Mouse (Mus musculus) gastrocnemius, adult 8-10 months (tissue): Measurements from ENCODE around the gene Ifitm1. TPM values are rescaled to one million over a fixed set of nuclear protein-coding genes. Genes with fewer than 3 reads are reported as not detected.
"Not testable (repeated sequence)": the region's sequence is repeated elsewhere in the genome, so short reads cannot be mapped to it uniquely, and the experiment has no call there.

Experiments used
- DNase-seq, 2 experiments: peaks; one replicate each; pipeline ENCODE4 v3.0.0; 2022; ENCODE audit warnings: low spot score in 2 of 2
- total RNA-seq, 4 experiments: library from RNA; stranded (reverse); gene quantifications; 2 replicates each; pipeline ENCODE4 v1.2.4; 2022

Gene Ifitm1
- total RNA-seq, 4 experiments from 2014 or later, result 0.34 to 0.99 (median 0.77) TPM

DNA sequence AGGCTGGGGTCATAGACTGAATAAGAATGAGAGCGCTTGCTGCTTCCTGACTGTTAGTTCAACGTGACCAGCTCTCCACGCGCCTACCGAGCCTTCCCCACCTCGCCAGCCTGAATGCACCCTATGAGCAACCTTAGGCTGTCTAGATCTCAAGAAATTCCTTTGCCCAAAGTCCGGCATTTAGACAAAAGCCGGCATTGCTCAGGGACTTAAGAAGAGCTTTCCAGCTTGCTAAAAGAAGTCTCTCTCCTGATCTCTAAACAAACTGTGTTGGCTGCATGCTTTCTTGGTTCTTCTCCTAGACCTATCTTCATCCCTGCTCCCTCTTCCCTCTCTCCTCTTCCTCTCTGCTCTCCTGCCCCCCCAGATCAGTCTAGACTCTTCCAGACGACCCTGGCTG lies 7.9 kb downstream of the Ifitm1 start:
- DNase-seq, result no peak

DNA sequence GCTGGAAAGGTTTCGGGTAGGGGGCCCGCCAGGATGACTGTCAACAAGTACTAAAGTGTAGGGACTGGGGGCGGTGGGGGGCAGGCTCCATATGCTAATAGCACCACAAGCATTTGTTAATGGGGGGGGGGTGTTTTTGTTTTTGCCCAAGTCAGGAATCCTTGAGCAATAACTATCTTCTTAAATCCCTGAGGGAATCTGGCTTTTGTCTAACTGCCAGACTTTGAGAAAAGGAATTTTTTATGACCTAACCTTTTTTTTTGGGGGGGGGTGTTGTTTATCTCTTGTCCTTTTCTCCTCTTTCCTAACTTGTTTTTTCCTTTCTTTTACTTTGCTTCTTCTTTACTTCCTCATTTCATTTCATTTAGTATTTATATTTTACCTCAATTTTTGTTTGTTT lies 8.4 kb downstream of the Ifitm1 start:
- DNase-seq, result no peak

DNA sequence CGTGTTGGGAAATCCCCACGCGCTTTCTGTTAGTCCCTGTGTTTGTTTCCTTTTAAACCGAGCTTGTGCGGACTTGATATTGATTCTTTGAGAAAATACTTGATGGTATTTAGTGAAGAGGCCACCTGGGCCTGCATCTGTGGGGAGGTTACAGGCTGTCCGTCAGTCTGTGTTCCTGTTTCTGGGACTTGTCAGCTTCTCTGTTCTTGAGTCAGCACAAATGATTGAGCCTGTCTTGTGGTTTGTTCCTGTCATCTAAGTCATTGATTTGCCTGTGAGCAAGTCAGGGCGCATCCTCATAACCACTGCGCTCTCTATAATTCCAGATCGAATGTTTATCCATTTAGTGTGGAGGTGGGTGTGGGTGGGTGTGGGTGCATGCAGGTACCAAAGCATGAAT lies 9.7 kb downstream of the Ifitm1 start:
- DNase-seq, result not testable (repeated sequence)

DNA sequence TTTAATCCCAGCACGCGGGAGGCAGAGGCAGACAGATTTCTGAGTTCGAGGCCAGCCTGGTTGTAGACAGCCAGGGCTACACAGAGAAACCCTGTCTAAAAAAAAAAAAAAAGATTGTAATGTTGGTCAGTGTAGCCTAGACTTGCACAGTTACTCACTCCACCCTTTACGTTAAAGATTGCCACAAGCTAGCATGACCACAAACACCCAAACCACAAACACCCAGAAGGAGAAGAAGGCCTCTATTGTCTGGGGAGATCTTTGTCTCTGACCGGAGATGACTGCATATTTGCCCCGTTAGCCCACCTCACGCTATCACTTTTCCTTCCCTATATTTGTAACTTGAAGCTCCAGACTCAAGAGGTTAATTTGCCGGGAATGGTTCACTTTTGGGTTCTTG lies 14.7 kb downstream of the Ifitm1 start:
- no peak for DNase-seq

DNA sequence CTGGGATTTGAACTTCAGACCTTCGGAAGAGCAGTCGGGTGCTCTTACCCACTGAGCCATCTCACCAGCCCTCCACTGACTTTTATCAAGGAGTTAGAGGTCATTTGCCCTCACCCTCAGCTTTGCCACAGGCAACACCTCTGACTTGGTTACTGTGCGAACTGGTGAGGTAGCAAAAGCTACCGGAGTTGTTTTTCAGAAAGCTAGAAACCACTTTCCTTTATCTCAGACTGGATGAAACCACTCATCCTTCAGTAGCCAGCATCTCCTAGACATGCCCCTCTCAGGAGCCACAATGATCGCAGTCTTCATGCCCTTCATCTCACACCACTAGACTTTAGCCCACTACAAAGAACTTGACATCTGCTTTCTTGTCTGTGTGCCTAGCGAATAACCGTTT lies 15.9 kb downstream of the Ifitm1 start:
- no peak for DNase-seq

DNA sequence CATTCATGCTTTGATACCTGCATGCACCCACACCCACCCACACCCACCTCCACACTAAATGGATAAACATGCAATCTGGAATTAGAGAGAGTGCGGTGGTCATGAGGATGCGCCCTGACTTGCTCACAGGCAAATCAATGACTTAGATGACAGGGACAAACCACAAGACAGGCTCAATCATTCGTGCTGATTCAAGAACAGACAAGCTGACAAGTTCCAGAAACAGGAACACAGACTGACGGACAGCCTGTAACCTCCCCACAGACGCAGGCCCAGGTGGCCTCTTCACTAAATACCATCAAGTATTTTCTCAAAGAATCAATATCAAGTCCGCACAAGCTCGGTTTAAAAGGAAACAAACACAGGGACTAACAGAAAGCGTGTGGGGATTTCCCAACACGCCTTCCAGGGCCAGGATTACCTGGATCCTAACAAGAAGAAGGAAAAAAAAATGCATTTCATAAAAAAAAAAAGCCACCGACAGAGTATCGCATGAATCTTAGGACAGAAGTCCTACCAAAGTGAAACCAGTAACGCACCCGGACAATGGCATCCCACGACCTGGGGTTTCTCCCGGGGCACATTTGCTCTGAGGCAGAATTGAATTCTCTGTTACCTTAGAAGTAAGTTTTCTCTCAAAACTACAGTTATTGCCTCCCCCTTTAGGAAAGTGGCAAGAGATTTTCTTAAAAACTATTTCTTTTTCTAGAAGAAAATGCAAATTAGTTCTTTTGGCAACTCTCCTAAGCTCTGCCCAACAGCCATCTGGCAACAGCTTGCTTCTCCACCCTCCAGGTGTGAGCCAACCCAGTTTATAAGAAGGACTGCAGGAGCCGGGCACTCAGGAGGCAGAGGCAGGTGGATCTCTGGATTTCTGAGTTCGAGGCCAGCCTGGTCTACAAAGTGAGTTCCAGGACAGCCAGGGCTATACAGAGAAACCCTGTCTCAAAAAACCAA lies 20.4 kb downstream of the Ifitm1 start:
- no peak for DNase-seq

DNA sequence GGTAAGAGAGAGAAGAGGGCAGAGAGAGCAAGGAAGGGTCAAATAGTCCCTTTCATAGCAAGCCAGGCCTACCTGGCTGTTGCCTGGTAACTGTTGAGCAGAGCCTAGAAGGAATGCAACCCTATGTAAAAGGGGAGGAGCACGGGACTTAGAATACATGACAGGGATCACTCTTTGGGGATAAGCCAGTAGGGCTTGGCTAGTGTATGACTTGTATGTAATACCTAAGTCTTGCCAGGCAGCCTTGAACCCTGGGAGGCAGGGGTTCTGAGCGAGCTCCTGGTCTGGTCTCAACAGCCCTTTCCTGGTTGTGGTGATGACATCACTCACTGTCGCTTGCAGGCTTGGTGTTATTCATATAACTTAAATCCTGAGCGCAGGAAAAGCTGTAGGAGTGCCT lies 22.0 kb downstream of the Ifitm1 start:
- no peak for DNase-seq

DNA sequence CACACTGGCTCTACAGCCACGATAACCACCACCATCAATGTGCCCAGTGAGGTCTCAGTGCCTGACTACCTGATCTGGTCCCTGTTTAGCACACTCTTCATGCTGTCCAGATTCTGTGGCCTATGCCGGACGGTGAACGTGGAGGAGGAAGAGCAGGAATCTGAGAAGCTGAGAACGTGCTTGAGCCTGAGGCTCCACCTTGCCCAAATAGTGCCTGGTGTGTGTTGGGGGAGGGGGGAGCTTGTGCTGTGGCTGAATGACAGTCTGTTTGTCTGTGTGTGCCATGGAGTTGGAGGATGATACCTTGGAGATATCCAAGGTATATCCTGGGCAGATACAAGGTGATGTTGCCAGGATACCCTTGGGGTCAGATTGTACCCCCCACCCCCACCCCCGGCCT lies 23.2 kb downstream of the Ifitm1 start:
- no peak for DNase-seq

DNA sequence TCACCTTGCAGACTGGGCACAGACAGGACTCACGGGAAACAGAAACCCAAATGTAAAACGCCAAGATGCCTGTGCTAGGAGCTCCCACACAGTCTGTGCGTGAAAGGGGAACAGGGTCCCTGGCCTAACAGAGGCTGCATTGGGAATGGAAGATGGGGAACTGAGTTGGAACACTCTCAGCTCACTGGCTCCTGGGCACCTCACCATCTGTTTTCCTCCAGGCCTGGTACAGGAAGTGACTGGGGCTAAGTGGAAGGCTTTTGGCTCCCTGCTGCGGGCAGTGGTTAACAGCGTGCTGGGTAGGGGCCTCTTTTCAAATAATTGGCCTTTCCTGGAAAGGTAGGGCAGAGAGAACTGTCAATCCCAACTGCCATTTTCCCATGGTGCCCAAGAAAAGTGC lies 23.6 kb downstream of the Ifitm1 start:
- DNase-seq, result no peak

DNA sequence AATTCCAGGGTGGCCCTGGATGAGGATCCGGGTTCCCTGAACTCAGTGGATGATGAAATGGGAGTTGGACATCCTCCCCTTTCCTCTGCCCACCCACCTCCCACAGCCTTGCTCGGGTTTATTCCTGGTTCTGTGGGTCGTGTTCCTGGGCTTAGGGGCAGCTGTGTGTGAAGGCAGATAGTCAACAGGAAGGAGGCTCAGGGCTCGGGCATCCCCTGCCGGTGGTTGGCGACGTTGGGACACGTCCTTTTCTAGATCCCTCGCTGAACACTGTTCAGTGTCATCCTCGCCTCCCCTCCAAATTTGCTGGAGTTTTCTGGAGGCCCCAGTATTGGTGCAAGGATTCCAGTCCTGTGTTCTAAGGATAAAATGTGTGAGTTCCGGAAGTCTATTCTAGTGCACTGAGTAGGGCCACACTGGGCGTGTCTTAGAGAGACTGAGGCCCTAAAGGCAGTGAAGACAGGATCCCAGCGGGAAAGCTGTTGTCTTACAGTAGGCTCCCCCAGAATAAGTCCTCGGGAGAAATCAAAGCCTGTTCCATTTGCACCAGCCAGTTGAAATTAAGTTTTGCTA lies 24.2 kb downstream of the Ifitm1 start:
- DNase-seq, result no peak

DNA sequence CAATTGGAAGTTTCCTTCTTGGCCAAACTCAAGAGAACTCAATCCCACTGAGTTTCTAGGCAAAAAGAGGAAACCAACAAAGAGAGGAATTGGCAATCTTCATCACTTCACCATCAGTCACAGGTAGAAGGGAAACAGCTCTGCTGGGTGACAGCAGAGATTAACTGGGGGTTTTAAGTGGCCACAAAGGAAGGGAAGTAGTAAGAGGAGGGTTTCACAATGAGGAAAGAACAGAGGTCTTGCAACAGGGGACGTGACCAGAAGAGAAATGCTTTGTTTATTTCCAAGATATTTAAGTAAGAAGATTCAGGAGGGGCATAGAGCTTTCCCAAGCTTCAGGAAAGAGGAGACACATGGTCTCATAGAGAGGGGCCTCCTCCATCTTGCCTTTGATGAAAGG lies 30.8 kb downstream of the Ifitm1 start:
- no peak for DNase-seq

DNA sequence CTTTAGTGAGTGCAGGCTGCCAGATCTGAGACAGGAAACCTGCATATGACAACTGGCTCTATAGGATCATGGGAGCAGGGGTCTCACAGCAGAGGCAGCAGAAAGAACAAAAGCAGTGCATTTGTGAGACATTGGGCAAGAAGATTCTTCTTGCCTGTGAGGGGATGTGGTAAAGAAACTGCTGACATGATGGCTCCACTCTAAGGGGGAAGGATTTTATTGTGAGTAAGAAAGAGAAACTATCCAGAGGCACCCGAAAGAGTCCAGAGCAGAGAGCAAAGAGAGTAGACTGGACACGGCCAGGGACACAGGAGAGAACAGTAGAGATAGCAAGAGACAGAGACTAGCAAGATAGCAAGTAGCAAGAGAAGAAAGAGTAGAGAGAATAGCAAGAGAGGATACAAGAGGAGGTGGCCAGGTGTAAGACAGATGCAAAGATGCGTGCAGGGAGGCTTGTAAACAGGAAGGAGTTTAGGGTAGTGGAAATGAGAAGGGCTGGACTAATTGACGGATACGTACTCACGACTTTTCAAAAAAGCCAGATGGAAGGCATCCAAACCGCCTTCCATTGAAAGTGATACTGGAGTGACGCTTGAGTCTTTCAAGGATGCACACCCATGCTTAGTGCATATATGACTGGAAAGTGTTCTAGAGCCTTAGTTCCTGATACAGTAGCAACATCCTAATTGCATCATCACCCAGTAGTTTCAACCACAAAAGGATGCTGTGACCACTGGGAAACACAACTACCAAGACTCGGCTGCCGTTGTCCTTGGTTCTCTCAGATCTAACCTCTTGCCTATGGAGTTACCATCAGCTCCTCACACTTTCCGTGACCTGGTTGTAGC lies 32.1 kb downstream of the Ifitm1 start:
- DNase-seq, result no peak

DNA sequence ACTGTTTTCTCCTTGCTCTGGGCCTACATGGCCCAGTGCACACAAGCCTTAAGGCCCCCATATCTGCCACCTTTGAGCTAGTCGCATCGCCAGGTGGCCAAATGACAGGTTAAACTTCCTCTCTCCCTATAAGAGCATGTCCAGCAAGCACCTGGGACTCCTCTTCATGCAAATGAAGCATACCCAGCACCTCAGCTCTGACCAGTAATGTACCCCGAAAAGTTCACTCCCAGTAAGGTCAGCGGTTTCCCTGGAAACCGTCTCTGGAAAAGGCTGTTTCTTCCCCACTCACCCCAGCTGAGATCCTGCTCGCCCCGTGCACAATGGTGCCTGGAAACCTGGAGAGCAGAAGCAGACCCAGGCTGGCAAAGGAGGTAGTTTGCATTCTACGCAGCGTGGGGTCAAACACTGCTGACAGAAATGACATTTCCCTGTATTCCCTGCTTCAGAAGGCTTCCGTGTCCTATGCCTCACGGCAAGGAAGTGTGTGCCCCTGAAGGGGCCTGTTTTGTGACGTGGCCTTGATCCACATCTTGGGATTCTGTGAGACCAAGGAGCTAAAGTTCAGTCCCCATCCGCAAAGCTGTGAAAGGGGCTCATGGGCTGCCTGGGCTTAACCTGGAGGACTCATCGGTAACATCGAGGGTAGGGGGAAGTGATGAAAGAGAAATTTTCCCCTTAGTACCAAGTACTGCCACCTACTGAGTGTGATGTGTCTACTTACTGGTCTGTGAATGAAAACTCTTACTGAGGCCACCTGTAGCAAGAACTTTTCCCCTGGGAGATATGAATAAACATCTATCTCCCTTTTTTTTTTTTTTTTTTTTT lies 34.1 kb downstream of the Ifitm1 start:
- DNase-seq, result no peak

DNA sequence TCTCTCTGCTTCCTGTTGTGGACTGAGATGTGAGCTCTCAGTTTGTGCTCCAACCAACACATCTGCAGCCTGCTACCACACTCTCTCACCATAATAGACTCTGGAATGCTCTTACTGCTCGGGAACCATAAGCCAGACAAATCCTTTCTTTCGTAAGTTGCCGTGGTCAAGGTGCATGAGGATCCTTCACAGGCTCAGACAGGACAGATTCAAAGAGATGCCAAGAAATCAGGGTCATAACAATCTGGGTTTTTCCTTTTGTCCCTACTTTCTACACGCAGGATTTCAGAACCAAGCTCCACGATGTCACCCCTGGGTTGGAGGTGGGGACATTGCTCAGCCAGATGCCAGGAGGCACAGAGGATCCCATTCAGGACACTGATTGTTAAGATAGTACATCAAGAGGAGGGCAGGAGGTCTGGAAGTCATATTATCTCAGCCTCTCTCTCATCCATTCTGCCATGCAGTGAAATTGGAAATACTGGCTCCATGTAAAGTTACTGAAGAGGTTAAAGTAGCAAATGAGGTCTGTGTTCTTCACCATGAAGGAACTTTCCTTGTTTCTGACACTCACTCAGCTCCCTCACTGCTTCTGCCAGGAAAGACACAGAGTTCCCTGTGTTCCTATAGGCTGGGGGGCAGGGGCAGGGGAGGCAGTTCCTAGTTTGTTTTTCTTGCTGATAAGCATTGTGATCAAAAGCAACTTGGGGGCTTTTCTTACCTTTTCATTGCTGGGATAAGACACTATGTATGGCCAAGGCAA lies 36.4 kb downstream of the Ifitm1 start:
- DNase-seq, result no peak

DNA sequence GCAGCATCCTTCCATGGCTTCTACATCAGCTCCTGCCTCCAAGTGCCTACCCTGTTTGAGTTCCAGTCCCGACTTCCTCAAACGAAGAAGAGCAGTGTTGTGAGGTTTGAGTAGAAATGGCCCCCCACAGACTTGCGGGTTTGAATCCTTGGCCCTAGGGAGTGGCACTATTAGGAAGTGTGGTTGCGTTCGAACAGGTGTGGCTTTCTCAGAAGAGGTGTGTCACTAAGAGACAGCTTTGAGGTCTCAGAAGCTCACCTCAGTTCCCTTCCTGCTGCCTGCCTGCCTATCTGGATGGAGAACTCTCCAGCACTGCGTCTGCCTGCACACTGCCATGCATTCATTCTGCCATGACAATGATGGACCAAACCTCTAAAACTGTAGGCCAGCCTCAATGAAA lies 39.4 kb downstream of the Ifitm1 start:
- no peak for DNase-seq

DNA sequence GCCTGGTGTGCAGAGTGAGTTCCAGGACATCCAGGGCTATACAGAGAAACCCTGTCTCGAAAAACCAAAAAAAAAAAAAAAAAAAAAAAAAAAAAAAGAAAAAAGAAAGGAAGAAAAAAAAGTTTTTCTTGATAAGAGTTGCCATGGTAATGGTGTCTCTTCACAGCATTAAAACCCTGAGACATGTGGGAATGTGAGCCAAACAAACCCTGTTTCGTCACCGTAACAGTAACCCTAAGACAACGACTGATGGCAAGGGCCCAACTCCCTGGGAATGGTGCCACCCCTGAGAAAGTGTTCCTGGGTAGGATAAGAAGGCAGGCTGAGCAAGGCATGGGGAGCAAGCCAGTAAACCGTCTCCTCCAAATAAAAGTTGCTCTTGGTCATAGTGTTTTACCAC lies 39.9 kb downstream of the Ifitm1 start:
- DNase-seq, result no peak

DNA sequence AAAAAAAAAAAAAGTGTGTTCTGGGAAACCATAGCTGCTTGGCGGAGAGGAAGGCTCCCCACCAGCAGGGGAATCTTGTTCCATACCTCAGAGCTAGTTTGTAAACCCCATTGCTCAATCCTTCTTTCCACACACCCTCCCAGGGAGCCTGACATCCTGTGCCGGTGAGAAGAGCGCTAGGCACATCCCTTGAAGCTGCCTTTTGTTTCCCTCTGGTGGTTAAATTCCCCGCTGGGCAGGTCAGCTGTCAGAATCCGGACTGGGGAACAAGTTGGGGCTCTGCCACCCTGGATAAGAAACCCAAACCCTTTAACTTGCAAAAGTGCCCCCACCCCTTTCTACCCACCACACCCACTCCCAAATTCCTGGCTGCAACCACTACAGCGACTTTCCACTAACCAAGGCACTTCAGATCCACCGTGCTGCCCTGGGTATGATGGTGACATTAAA lies 41.3 kb downstream of the Ifitm1 start:
- peak in 1 of 2 experiments; percentile 24 for DNase-seq

DNA sequence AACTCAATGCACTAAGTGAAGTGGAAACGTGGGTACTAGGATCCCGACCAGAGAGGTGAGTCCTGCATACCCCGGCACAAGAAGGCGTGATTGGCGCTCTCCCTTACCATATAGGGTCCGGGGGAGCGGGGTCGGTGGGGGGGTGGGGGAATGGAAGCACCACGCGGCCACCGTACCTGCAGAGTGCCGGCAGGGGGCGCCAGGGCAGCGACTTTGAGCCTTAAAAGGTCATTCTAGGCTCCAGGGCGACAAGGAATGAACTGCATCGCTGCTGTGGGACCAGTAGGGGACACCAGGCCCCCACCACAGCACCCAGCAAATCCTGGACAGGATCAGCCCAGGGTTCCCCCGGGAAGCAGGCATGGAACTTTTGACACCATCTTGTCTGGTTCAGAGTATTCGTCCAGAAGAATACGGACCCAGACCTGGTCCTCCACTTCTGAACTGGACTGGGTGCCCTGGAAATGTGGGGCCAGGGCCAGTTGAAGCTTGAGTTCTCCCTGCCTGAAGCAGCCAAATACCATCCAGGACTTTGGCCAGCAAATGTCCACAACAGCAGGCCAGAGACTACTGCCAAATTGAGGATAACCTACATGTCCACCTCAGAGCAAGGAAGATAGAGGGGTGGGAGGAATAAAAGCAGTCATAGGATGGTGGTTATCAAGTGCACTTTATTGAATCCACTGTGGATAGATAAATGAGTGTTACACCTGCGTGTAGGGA lies 42.1 kb downstream of the Ifitm1 start:
- peak; percentile 71 to 78 for DNase-seq

DNA sequence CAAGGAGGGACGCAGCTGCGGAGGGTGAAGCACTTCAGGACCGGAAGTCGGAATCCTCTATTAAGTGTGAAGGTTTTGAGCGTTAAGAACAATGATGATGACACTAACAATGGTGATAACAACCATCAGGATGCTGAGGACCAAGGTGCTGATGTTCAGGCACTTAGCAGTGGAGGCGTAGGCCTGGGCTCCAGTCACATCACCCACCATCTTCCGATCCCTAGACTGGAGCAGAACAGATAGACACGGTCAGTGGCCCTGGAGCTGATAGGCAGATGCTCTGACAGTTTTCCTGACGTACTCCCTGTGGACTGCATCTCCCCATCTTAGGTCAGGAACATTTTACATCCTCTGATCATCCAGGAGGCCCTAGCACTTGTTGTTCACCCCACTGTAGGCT lies 42.6 kb downstream of the Ifitm1 start:
- no peak for DNase-seq

DNA sequence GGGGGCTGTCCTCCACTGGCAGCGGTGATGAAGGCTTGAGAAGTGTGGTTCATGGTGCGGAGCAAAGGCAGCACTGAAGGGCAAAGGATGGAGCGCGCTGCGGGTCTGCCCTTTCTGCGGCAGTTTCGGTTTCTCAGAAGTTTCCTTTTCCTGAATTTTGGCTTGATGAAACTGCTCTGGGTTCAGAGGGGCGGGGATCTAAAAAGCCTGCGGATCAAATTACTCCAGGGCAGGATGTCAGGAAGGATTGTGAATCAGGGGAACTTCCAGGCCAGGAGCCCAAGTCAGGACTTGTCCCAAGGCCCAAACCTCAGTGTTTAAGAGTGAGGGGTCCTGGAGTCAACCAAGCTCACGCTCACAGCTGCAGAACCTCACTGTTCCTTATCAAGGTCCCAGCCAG lies 43.6 kb downstream of the Ifitm1 start, which contains the start of gene Ifitm3:
Gene Ifitm3, minus strand, starts transcription at position 178 of the 400 bp plus-strand sequence.
- DNase-seq, result peak; percentile 34 to 51
